Mouse (Mus musculus) kidney, postnatal 0 days (tissue): ENCODE data around the gene Ptprk. TPM values are rescaled to one million over a fixed set of nuclear protein-coding genes. Genes with fewer than 3 reads are reported as not detected.

ENCODE experiments used
- ATAC-seq: fragments of 200-750 bp; cut with Nextera tagmentation; replicated peaks from 2 replicates; pipeline ENCODE4 v1.8.0; 2017; ENCODE audit warnings: low read depth, moderate number of reproducible peaks, moderate TSS enrichment, moderate library complexity; ENCODE audit not compliant: low FRiP score
- DNase-seq: peaks from one replicate; pipeline ENCODE4 v3.0.0-alpha.2; 2016; ENCODE audit warnings: low spot score
- H3K27ac ChIP-seq: fragments of 300-500 bp; sonication (generic); 2 replicates; pipeline ENCODE4 v1.5.1; 2014; ENCODE audit warnings: mild to moderate bottlenecking
- H3K27me3 ChIP-seq: fragments of 300-500 bp; sonication (generic); 2 replicates; pipeline ENCODE4 v1.6.1; 2014; ENCODE audit warnings: low read length, mixed read lengths; ENCODE audit not compliant: insufficient read depth
- H3K36me3 ChIP-seq: fragments of 300-500 bp; sonication (generic); 2 replicates; pipeline ENCODE4 v1.6.1; 2014; ENCODE audit warnings: low read length, mixed read lengths; ENCODE audit not compliant: insufficient read depth
- H3K4me1 ChIP-seq: fragments of 300-500 bp; sonication (generic); replicated peaks from 2 replicates; pipeline ENCODE4 v1.6.1; 2014; ENCODE audit warnings: antibody characterized with exemption, low read length, mixed read lengths; ENCODE audit not compliant: insufficient read depth
- H3K4me2 ChIP-seq: fragments of 300-500 bp; sonication (generic); 2 replicates; pipeline ENCODE4 v1.6.1; 2014; ENCODE audit warnings: mild to moderate bottlenecking, low read length, moderate library complexity, mixed read lengths
- H3K4me3 ChIP-seq: fragments of 300-500 bp; sonication (generic); replicated peaks from 2 replicates; pipeline ENCODE4 v1.5.1; 2014; ENCODE audit warnings: low read depth, low read length
- H3K9ac ChIP-seq: fragments of 300-500 bp; sonication (generic); 2 replicates; pipeline ENCODE4 v1.6.1; 2014; ENCODE audit warnings: low read depth, low read length
- H3K9me3 ChIP-seq: fragments of 300-500 bp; sonication (generic); replicated peaks from 2 replicates; pipeline ENCODE4 v1.6.1; 2016; ENCODE audit warnings: low read length, inconsistent platforms, mixed read lengths
- CTCF ChIP-seq: IDR thresholded peaks from 2 replicates; pipeline ENCODE4 v1.5.1; 2016; ENCODE audit warnings: antibody characterized with exemption, low read depth, mild to moderate bottlenecking, moderate library complexity
- WGBS: fragments of 180-500 bp; shearing (Covaris S2); extraction: QIAGEN DNeasy Blood & Tissue Kit; methylation state at CpG from one replicate; pipeline ENCODE4 v1.1.7; 2014; 5-methylcytosine and 5-hydroxymethylcytosine counted together
- polyA plus RNA-seq: library from polyadenylated mRNA; unstranded; fragments of >200 nt; fragmentation: Nextera tagmentation; extraction: Ambion mirVana; gene quantifications from 2 replicates; pipeline ENCODE4 v1.2.1, GENCODE M21; 2015

Ptprk gene
- 24.5 and 24.6 TPM in 2 replicates for polyA plus RNA-seq

- under 1% methylated on average over 75 of the region's 77 CpGs for WGBS
- Histone ChIP-seq H3K4me1 (no peaks in the 10 kb centered on the region), H3K4me2 (peak within 1 kb of the TSS; percentile 87), H3K9ac (peak within 1 kb of the TSS; percentile 79), H3K27ac (peak within 1 kb of the TSS; percentile 90), H3K4me3 (peak within 1 kb of the TSS; percentile 74), H3K36me3 (no peaks in the 10 kb centered on the region), H3K9me3 (no peaks in the 10 kb centered on the region), H3K27me3 (no peaks in the 10 kb centered on the region)
- DNase-seq (peak; percentile 97), ATAC-seq (peak; percentile 98)
- TF ChIP-seq CTCF = no peak
These were observed at the start of gene Ptprk for GRCm38 (mm10) chr10:28074653-28075451. TSS of gene Ptprk (plus strand) at chr10:28074820.

GRCm38 (mm10) chr10:28027791-28028190 is 46.8 kb upstream of the Ptprk start:
- Histone ChIP-seq H3K27me3 (no peaks in the 10 kb centered on the region), H3K9me3 (no peaks in the 10 kb centered on the region), H3K4me1 (no peaks in the 10 kb centered on the region), H3K27ac (no peak overlapping the region), H3K4me3 (no peak overlapping the region), H3K9ac (no peak overlapping the region), H3K36me3 (no peaks in the 10 kb centered on the region), H3K4me2 (no peak overlapping the region)
- WGBS = 75% methylated on average over 2 of the region's 2 CpGs
- no peak for TF ChIP-seq CTCF
- DNase-seq = no peak
- no peak for ATAC-seq

GRCm38 (mm10) chr10:28036456-28036855 is 38.2 kb upstream of the Ptprk start:
- Histone ChIP-seq H3K27me3 (no peaks in the 10 kb centered on the region), H3K4me1 (no peaks in the 10 kb centered on the region), H3K9ac (no peak overlapping the region), H3K36me3 (no peaks in the 10 kb centered on the region), H3K9me3 (no peaks in the 10 kb centered on the region), H3K4me3 (no peak overlapping the region), H3K4me2 (no peak overlapping the region), H3K27ac (no peak overlapping the region)
- ATAC-seq (no peak), DNase-seq (no peak)
- TF ChIP-seq CTCF = no peak
- WGBS = 100% methylated on average over 1 of the region's 1 CpGs

- H3K4me1 ChIP-seq = no peaks in the 10 kb centered on the region
- no peak for ATAC-seq
- no peaks in the 10 kb centered on the region for H3K27me3 ChIP-seq
- no peak overlapping the region for H3K27ac ChIP-seq
- no peak overlapping the region for H3K4me3 ChIP-seq
- WGBS = 32% methylated on average over 4 of the region's 4 CpGs
- H3K36me3 ChIP-seq = no peaks in the 10 kb centered on the region
- DNase-seq = no peak
- no peaks in the 10 kb centered on the region for H3K9me3 ChIP-seq
- no peak for TF ChIP-seq CTCF
- no peak overlapping the region for H3K4me2 ChIP-seq
- H3K9ac ChIP-seq = no peak overlapping the region
These were observed 19.9 kb upstream of the Ptprk start for GRCm38 (mm10) chr10:28054764-28055163.

- no peaks in the 10 kb centered on the region for H3K36me3 ChIP-seq
- 76% methylated on average over 1 of the region's 1 CpGs for WGBS
- ATAC-seq (no peak), DNase-seq (no peak)
- no peak overlapping the region for H3K27ac ChIP-seq
- no peak for TF ChIP-seq CTCF
- no peaks in the 10 kb centered on the region for H3K4me1 ChIP-seq
- no peak overlapping the region for H3K4me3 ChIP-seq
- no peaks in the 10 kb centered on the region for H3K27me3 ChIP-seq
- no peak overlapping the region for H3K4me2 ChIP-seq
- no peak overlapping the region for H3K9ac ChIP-seq
- no peaks in the 10 kb centered on the region for H3K9me3 ChIP-seq
These were observed 15.4 kb upstream of the Ptprk start for GRCm38 (mm10) chr10:28059222-28059621.

DNA sequence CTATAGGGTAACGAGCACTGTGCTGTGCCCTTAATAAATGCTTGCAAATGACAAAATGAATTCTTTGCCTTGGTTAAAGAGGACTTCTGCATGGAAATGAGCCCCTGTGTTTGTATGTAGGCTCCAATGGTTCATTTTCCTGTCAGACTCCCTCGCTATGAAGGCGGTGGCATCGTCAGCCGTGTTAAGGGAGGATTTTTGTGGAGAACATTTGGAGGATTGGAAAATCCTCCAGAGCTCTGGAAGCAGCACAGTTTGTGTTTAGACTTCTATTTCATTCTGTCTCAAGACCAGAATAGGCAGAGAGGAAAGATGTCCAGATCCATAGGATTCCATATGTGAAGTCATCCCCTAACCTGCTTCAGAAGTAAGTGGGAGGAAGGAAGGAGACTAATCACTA is 6.6 kb upstream of the Ptprk start:
- ATAC-seq = no peak
- H3K4me1 ChIP-seq = no peaks in the 10 kb centered on the region
- WGBS = 89% methylated on average over 5 of the region's 5 CpGs
- H3K4me3 ChIP-seq = no peak overlapping the region
- no peak overlapping the region for H3K27ac ChIP-seq
- no peaks in the 10 kb centered on the region for H3K9me3 ChIP-seq
- H3K27me3 ChIP-seq = no peaks in the 10 kb centered on the region
- no peak overlapping the region for H3K4me2 ChIP-seq
- no peak for TF ChIP-seq CTCF
- H3K36me3 ChIP-seq = no peaks in the 10 kb centered on the region
- no peak overlapping the region for H3K9ac ChIP-seq
- no peak for DNase-seq
